Mouse (Mus musculus) embryonic facial prominence, embryonic 11.5 days (tissue): Measurements from ENCODE around the gene Rad9a. TPM values are rescaled to one million over a fixed set of nuclear protein-coding genes. Genes with fewer than 3 reads are reported as not detected.

Experiments used
- ATAC-seq: fragments of 200-750 bp; cut with Nextera tagmentation; replicated peaks from 2 replicates; pipeline ENCODE4 v1.8.0; 2017; ENCODE audit warnings: low read depth; ENCODE audit not compliant: insufficient number of reproducible peaks, low FRiP score, low TSS enrichment
- DNase-seq: peaks from one replicate; pipeline ENCODE4 v3.0.0-alpha.2; 2015; ENCODE audit warnings: low spot score
- H3K27ac ChIP-seq: fragments of 300-500 bp; sonication (generic); replicated peaks from 2 replicates; pipeline ENCODE4 v1.5.1; 2014; ENCODE audit warnings: mild to moderate bottlenecking, low read depth, low read length, control low read depth
- H3K27me3 ChIP-seq: fragments of 300-500 bp; sonication (generic); 2 replicates; pipeline ENCODE4 v1.6.1; 2014; ENCODE audit warnings: mild to moderate bottlenecking, low read length, moderate library complexity, mixed read lengths; ENCODE audit not compliant: control insufficient read depth, insufficient read depth
- H3K36me3 ChIP-seq: fragments of 300-500 bp; sonication (generic); replicated peaks from 2 replicates; pipeline ENCODE4 v1.6.1; 2014; ENCODE audit warnings: low read depth, mild to moderate bottlenecking, low read length, moderate library complexity, mixed read lengths; ENCODE audit not compliant: control insufficient read depth, insufficient read depth
- H3K4me1 ChIP-seq: fragments of 300-500 bp; sonication (generic); 2 replicates; pipeline ENCODE4 v1.6.1; 2014; ENCODE audit warnings: low read length, mixed read lengths; ENCODE audit not compliant: control insufficient read depth, insufficient read depth
- H3K4me2 ChIP-seq: fragments of 300-500 bp; sonication (generic); 2 replicates; pipeline ENCODE4 v1.6.1; 2014; ENCODE audit warnings: low read depth, mild to moderate bottlenecking, control low read depth, low read length, moderate library complexity
- H3K4me3 ChIP-seq: fragments of 300-500 bp; sonication (generic); 2 replicates; pipeline ENCODE4 v1.5.1; 2014; ENCODE audit warnings: low read depth, low read length, control low read depth
- H3K9ac ChIP-seq: fragments of 300-500 bp; sonication (generic); replicated peaks from 2 replicates; pipeline ENCODE4 v1.6.1; 2014; ENCODE audit warnings: mild to moderate bottlenecking, control low read depth, low read length
- H3K9me3 ChIP-seq: fragments of 300-500 bp; sonication (generic); replicated peaks from 2 replicates; pipeline ENCODE4 v1.6.1; 2016; ENCODE audit warnings: mild to moderate bottlenecking, low read length, inconsistent platforms, mixed read lengths; ENCODE audit not compliant: control insufficient read depth
- WGBS: fragments of 180-500 bp; shearing (Covaris S2); extraction: QIAGEN DNeasy Blood & Tissue Kit; methylation state at CpG from one replicate; pipeline ENCODE4 v1.1.7; 2014; 5-methylcytosine and 5-hydroxymethylcytosine counted together
- polyA plus RNA-seq: library from polyadenylated mRNA; unstranded; fragments of >200 nt; fragmentation: Nextera tagmentation; extraction: Ambion mirVana; gene quantifications from 2 replicates; pipeline ENCODE4 v1.2.1, GENCODE M21; 2014

Rad9a gene
- polyA plus RNA-seq, 1 experiment from 2014 or later, result 46.8 TPM

- 78% methylated on average over 13 of the region's 13 CpGs for WGBS
- H3K9me3 ChIP-seq, result no peaks in the 10 kb centered on the region
Observed at GRCm38 (mm10) chr19:4154437-4155222, 46.8 kb downstream of the Rad9a start.

GRCm38 (mm10) chr19:4153232-4153654, 48.2 kb downstream of the Rad9a start, which contains the start of gene Ptprcap:
Gene Ptprcap (plus strand): TSS chr19:4153604.
- no peaks in the 10 kb centered on the region for H3K27me3 ChIP-seq
- H3K36me3 ChIP-seq, result no peaks in the 10 kb centered on the region; the same call in none of the 2 replicates
- H3K4me2 ChIP-seq, result no peak within 1 kb of the TSS
- no peak within 1 kb of the TSS for H3K27ac ChIP-seq
- ATAC-seq (no peak), DNase-seq (no peak)
- no peaks in the 10 kb centered on the region for H3K9me3 ChIP-seq
- peaks cover 4% of the 10 kb centered on the region for H3K4me1 ChIP-seq
- no peak within 1 kb of the TSS for H3K9ac ChIP-seq
- WGBS, result 72% methylated on average over 11 of the region's 11 CpGs
- H3K4me3 ChIP-seq, result no peak within 1 kb of the TSS

More at GRCm38 (mm10) chr19:4154437-4155222, 46.8 kb downstream of the Rad9a start:
- no peak overlapping the region for H3K9ac ChIP-seq
- no peak for ATAC-seq
- no peak overlapping the region for H3K4me3 ChIP-seq
- no peaks in the 10 kb centered on the region for H3K27me3 ChIP-seq
- no peak for DNase-seq
- H3K4me1 ChIP-seq, result no peaks in the 10 kb centered on the region
- no peak overlapping the region for H3K4me2 ChIP-seq
- peaks cover 2% of the 10 kb centered on the region for H3K36me3 ChIP-seq
- no peak overlapping the region for H3K27ac ChIP-seq

DNA sequence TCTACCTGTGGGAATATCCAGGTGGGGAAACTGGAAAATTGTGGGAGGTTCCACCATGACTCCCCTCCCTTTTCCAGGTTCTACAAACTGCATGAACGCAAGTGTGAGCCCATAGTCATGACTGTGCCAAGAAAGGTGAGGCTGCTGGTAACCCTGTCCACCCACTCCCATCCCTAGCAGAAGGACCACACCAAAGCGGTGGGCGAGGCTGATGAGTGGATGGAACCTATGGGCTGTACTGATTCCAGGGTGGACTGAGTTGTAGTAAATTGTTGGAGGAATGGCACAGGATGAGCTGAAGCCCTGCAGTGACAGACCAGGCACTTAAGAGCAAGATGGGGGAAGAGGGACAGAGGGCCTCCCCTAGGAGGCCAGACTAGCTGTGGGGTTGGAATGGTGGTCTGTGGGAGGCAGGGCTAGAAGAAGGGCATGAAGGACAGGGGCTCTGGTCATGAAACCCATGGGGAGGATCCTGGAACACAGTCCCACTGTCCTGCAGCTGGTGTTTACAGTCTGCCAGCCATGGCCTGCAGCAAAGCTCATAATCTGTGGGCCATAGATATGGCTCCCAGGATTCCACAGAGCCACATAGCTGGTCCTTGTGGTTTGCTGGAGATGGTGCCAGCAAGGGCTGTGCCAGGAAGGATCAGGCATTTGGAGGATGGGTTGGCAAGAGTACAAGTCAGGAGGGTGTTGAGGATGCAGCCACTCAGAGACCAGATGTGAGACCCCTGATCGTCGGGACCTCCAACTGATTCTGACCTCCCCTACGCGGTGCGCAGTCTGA, 48.8 kb downstream of the Rad9a start:
- H3K36me3 ChIP-seq, result no peaks in the 10 kb centered on the region; the same call in none of the 2 replicates
- no peak for ATAC-seq

GRCm38 (mm10) chr19:4151898-4152297, 49.6 kb downstream of the Rad9a start:
- Histone ChIP-seq H3K27ac (no peak overlapping the region), H3K36me3 (no peaks in the 10 kb centered on the region; the same call in none of the 2 replicates), H3K4me3 (no peak overlapping the region), H3K4me1 (peaks cover 4% of the 10 kb centered on the region), H3K9me3 (no peaks in the 10 kb centered on the region), H3K9ac (no peak overlapping the region), H3K27me3 (no peaks in the 10 kb centered on the region), H3K4me2 (no peak overlapping the region)
- ATAC-seq, result no peak
- no peak for DNase-seq
- WGBS, result 90% methylated on average over 5 of the region's 5 CpGs

More for the DNA sequence above, 48.8 kb downstream of the Rad9a start:
- WGBS, result 82% methylated on average over 8 of the region's 8 CpGs
- Histone ChIP-seq H3K27ac (no peak overlapping the region), H3K4me1 (peaks cover 4% of the 10 kb centered on the region), H3K4me2 (no peak overlapping the region), H3K9me3 (no peaks in the 10 kb centered on the region), H3K27me3 (no peaks in the 10 kb centered on the region), H3K4me3 (no peak overlapping the region), H3K9ac (no peak overlapping the region)
- DNase-seq, result no peak

DNA sequence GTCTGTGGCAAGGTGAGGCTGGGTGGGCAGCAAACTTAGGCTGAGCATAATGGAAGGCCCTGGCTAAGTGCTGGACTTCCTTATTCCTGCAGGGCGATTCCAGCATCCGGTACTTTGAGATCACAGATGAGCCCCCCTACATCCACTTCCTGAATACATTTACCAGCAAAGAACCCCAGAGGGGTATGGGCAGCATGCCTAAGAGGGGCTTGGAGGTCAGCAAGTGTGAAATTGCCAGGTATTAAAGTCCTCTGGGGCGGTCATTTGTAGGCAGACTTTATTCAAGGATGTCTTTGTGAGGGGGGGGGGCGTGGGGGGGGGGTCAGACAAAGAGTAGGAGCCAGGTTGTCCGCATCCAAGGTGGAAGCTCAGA, 50.0 kb downstream of the Rad9a start:
- Histone ChIP-seq H3K9me3 (no peaks in the 10 kb centered on the region), H3K36me3 (no peaks in the 10 kb centered on the region; the same call in none of the 2 replicates), H3K9ac (no peak overlapping the region), H3K4me3 (no peak overlapping the region), H3K27me3 (no peaks in the 10 kb centered on the region), H3K4me2 (no peak overlapping the region), H3K4me1 (peaks cover 4% of the 10 kb centered on the region), H3K27ac (no peak overlapping the region)
- ATAC-seq (no peak), DNase-seq (no peak)
- 81% methylated on average over 5 of the region's 5 CpGs for WGBS

DNA sequence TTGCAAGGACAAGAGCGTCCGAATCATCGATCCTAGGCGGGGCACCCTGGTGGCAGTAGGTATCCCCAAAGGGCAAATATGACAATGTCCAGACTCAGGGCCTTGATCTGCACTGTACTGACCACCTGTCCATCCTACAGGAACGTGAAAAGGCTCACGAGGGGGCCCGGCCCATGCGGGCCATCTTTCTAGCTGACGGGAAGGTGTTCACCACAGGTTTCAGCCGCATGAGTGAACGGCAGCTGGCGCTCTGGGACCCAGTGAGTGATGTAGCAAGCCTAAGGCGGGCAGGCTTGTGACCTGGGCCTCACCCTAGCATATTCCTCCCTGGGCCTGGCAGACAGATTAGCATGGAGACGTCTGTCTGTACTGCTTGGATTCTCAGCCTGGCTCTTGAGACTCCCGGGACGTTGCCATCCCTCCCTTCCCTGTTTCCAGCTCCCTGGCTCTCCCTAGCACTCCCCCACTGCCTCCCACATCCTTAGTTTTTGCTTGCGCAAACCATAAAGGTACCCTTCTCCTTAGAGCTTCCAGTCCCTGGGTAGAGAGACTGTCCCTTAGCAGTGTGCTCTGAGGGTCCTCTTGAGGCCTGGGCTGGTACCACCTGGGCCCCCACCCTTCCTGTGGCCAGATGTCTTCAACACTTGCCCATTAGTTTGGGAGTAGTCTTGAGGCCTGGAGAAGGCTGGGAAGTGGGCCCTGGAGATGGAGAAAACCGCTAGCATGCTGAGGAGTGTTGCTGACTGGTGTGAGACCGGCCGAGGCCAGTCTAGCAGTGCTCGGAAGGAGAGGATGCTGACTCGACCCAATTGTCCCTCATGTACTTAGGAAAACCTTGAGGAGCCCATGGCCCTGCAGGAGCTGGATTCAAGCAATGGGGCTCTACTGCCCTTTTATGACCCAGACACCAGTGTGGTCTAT, 50.6 kb downstream of the Rad9a start:
- H3K36me3 ChIP-seq, result no peaks in the 10 kb centered on the region
- H3K27me3 ChIP-seq, result no peaks in the 10 kb centered on the region

DNA sequence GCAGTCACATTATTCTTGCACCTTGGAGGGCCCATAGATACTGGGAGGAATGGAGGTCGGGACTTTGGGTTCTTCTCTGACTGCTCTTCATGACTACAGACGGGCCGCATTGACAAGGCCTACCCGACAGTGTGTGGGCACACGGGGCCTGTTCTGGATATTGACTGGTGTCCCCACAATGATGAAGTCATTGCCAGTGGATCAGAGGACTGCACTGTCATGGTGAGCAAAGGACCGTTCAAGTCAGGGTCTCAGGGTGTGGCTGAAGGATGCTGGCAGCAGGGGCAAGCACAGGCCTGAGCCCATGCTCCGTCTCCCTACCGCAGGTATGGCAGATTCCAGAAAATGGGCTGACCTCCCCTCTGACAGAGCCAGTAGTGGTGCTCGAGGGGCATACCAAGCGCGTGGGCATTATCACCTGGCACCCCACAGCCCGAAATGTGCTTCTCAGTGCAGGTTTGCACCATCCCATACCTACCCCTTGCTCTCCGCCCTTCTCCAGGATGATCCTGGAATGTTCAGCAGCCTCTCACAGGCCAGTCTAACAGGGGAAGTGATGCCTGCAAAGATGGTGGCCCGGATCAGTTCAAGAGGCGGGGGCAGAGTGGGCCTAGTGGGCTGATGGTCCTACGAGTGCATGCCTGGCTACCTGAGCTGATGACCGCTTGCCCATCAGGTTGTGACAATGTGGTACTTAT, 51.5 kb downstream of the Rad9a start:
- no peak for ATAC-seq
- no peak overlapping the region for H3K27ac ChIP-seq
- WGBS, result 94% methylated on average over 17 of the region's 17 CpGs
- DNase-seq, result no peak
- no peak overlapping the region for H3K4me3 ChIP-seq
- no peaks in the 10 kb centered on the region for H3K27me3 ChIP-seq
- H3K9me3 ChIP-seq, result no peaks in the 10 kb centered on the region
- peaks cover 4% of the 10 kb centered on the region for H3K4me1 ChIP-seq
- no peaks in the 10 kb centered on the region for H3K36me3 ChIP-seq
- H3K4me2 ChIP-seq, result no peak overlapping the region
- H3K9ac ChIP-seq, result no peak overlapping the region

More for the DNA sequence above, 50.6 kb downstream of the Rad9a start:
- no peak overlapping the region for H3K9ac ChIP-seq
- H3K4me1 ChIP-seq, result peaks cover 4% of the 10 kb centered on the region
- ATAC-seq (no peak), DNase-seq (no peak)
- WGBS, result 90% methylated on average over 22 of the region's 22 CpGs
- no peak overlapping the region for H3K27ac ChIP-seq
- H3K9me3 ChIP-seq, result no peaks in the 10 kb centered on the region
- H3K4me2 ChIP-seq, result no peak overlapping the region
- no peak overlapping the region for H3K4me3 ChIP-seq
